Mouse (Mus musculus) G1E (cell line): ENCODE data around the gene Tnfaip3. TPM values are rescaled to one million over a fixed set of nuclear protein-coding genes. Genes with fewer than 3 reads are reported as not detected.

ENCODE experiments used
- ATAC-seq: 2 replicates; pipeline ENCODE4 v1.8.0; 2016; ENCODE audit warnings: mild to moderate bottlenecking; ENCODE audit not compliant: insufficient number of reproducible peaks, poor library complexity, low FRiP score, severe bottlenecking; ENCODE audit errors: extremely low read depth
- DNase-seq: peaks from one replicate; pipeline ENCODE4 v3.0.0; 2012; ENCODE audit warnings: low spot score
- H3K27me3 ChIP-seq: 2 replicates; pipeline ENCODE4 v1.6.1; 2012; ENCODE audit warnings: mild to moderate bottlenecking, low read length, inconsistent platforms; ENCODE audit not compliant: insufficient read depth
- H3K36me3 ChIP-seq: replicated peaks from 2 replicates; pipeline ENCODE3; 2012; ENCODE audit warnings: mild to moderate bottlenecking, inconsistent platforms
- H3K4me1 ChIP-seq: 2 replicates; pipeline ENCODE4 v1.6.1; 2012; ENCODE audit warnings: low read depth, low read length, inconsistent platforms, mixed read lengths; ENCODE audit not compliant: insufficient read depth
- H3K4me3 ChIP-seq: 2 replicates; pipeline ENCODE4 v1.5.1; 2012; ENCODE audit warnings: low read depth, mild to moderate bottlenecking, inconsistent platforms, low read length, moderate library complexity, mixed read lengths
- H3K9me3 ChIP-seq: replicated peaks from 2 replicates; pipeline ENCODE4 v1.6.1; 2012; ENCODE audit warnings: inconsistent platforms
- CTCF ChIP-seq: IDR thresholded peaks from 2 replicates; pipeline ENCODE4 v1.5.1; 2012; ENCODE audit warnings: low read depth, low read length, inconsistent platforms, mixed read lengths
- GATA1 ChIP-seq: IDR thresholded peaks from 2 replicates; pipeline ENCODE4 v1.6.1; 2012; ENCODE audit warnings: borderline replicate concordance, low read length, inconsistent platforms, mixed read lengths
- GATA2 ChIP-seq: IDR thresholded peaks from 2 replicates; pipeline ENCODE4 v1.6.1; 2012; ENCODE audit warnings: low read depth, low read length, inconsistent platforms, borderline replicate concordance
- POLR2AphosphoS5 ChIP-seq: IDR thresholded peaks from 2 replicates; pipeline ENCODE4 v1.6.1; 2012; ENCODE audit warnings: low read depth, low read length, inconsistent platforms; ENCODE audit not compliant: insufficient replicate concordance
- TAL1 ChIP-seq: conservative IDR thresholded peaks from 2 replicates; pipeline ENCODE4 v1.6.1; 2012; ENCODE audit warnings: low read depth, low read length, inconsistent platforms, mixed read lengths
- polyA plus RNA-seq: library from polyadenylated mRNA; stranded (reverse); fragments of >175 nt; gene quantifications from 2 replicates; pipeline ENCODE4 v1.2.3, GENCODE M21; 2012
- total RNA-seq, 2 experiments: library from RNA; stranded (forward) in 1 of 2; stranded (reverse) in 1 of 2; fragments of 200-1000 nt in 1 of 2; fragments of >200 nt in 1 of 2; fragmentation: Nextera tagmentation in 1 of 2; gene quantifications; 2 replicates each; pipeline ENCODE4 v1.2.3; 2014 to 2017

The Tnfaip3 gene
- total and polyA plus RNA-seq, 3 experiments = 1.9 to 26.5 (median 23.9) TPM

- Histone ChIP-seq H3K4me3 (no peak overlapping the region), H3K27me3 (peaks cover 2% of the 10 kb centered on the region; the same call in 1 of the 2 replicates), H3K36me3 (no peaks in the 10 kb centered on the region), H3K9me3 (no peaks in the 10 kb centered on the region), H3K4me1 (0 out of 2 replicates have a peak, but pooled peaks cover 2% of the 10 kb centered on the region)
- no peak for TF ChIP-seq GATA2
- no peak for TF ChIP-seq CTCF
- DNase-seq (no peak), ATAC-seq (no peak)
Measured at GRCm38 (mm10) chr10:19033696-19034095, 18.2 kb upstream of the Tnfaip3 start.

- H3K36me3 ChIP-seq = no peaks in the 10 kb centered on the region
- H3K4me3 ChIP-seq = no peak overlapping the region
- no peaks in the 10 kb centered on the region for H3K9me3 ChIP-seq
- ATAC-seq (no peak), DNase-seq (no peak)
- TF ChIP-seq TAL1 = no peak
- TF ChIP-seq GATA2 = no peak
- no peak for TF ChIP-seq GATA1
- no peak for TF ChIP-seq CTCF
- no peak for TF ChIP-seq POLR2AphosphoS5
- 0 out of 2 replicates have a peak, but pooled peaks cover 2% of the 10 kb centered on the region for H3K4me1 ChIP-seq
- no peaks in the 10 kb centered on the region for H3K27me3 ChIP-seq
Measured at GRCm38 (mm10) chr10:19031875-19032274, 16.4 kb upstream of the Tnfaip3 start.

- Histone ChIP-seq H3K4me3 (no peak overlapping the region), H3K36me3 (no peaks in the 10 kb centered on the region), H3K4me1 (0 out of 2 replicates have a peak, but pooled peaks cover 2% of the 10 kb centered on the region), H3K9me3 (no peaks in the 10 kb centered on the region), H3K27me3 (no peaks in the 10 kb centered on the region)
- ATAC-seq = no peak
- DNase-seq = no peak
- TF ChIP-seq POLR2AphosphoS5 = no peak
- no peak for TF ChIP-seq GATA2
- no peak for TF ChIP-seq CTCF
- TF ChIP-seq GATA1 = no peak
- TF ChIP-seq TAL1 = no peak
Measured at GRCm38 (mm10) chr10:19030628-19031027, 15.2 kb upstream of the Tnfaip3 start.

- Histone ChIP-seq H3K36me3 (no peaks in the 10 kb centered on the region), H3K9me3 (no peaks in the 10 kb centered on the region), H3K27me3 (no peaks in the 10 kb centered on the region), H3K4me1 (peaks cover 8% of the 10 kb centered on the region; the same call in 1 of the 2 replicates), H3K4me3 (no peak overlapping the region)
- no peak for DNase-seq
- no peak for TF ChIP-seq CTCF
- no peak for TF ChIP-seq GATA1
- no peak for TF ChIP-seq TAL1
- no peak for TF ChIP-seq POLR2AphosphoS5
- TF ChIP-seq GATA2 = no peak
- no peak for ATAC-seq
Measured at GRCm38 (mm10) chr10:19026710-19027109, 11.3 kb upstream of the Tnfaip3 start.

- no peak for DNase-seq
- Histone ChIP-seq H3K27me3 (no peaks in the 10 kb centered on the region), H3K4me3 (no peak overlapping the region), H3K36me3 (no peaks in the 10 kb centered on the region), H3K4me1 (peaks cover 8% of the 10 kb centered on the region; the same call in 1 of the 2 replicates), H3K9me3 (no peaks in the 10 kb centered on the region)
- ATAC-seq = no peak
- TF ChIP-seq GATA2 (no peak), POLR2AphosphoS5 (no peak), GATA1 (no peak), CTCF (no peak), TAL1 (no peak)
Measured at GRCm38 (mm10) chr10:19024353-19024752, 8.9 kb upstream of the Tnfaip3 start.

GRCm38 (mm10) chr10:19023622-19024326, 8.3 kb upstream of the Tnfaip3 start:
- H3K27me3 ChIP-seq = no peaks in the 10 kb centered on the region
- DNase-seq = no peak
- TF ChIP-seq TAL1 = no peak
- no peak for TF ChIP-seq POLR2AphosphoS5
- no peak for TF ChIP-seq GATA1
- TF ChIP-seq GATA2 = no peak
- H3K4me1 ChIP-seq = peaks cover 8% of the 10 kb centered on the region; the same call in 1 of the 2 replicates
- ATAC-seq = no peak
- no peaks in the 10 kb centered on the region for H3K9me3 ChIP-seq
- H3K4me3 ChIP-seq = no peak overlapping the region
- no peaks in the 10 kb centered on the region for H3K36me3 ChIP-seq
